Mouse (Mus musculus): ENCODE measurements around the gene Rapgef3.

GRCm38 (mm10) chr15:97768192-97768591 is 420 bp upstream of the Rapgef3 start:
- TF ChIP-seq EP300 (IDR thresholded peaks at IDR 0.05; ENCODE audit: low read length) (no peak), CTCF (conservative IDR thresholded peaks at IDR 0.05 in 1 of 2, IDR thresholded peaks at IDR 0.05 in 1 of 2; ENCODE audit: low read depth in 2 of 2, low read length in 2 of 2) (no peak; a peak in 1 of 4 replicates), POLR2AphosphoS2 (IDR thresholded peaks at IDR 0.05; ENCODE audit: low read depth, low read length) (no peak), ZNF384 (IDR thresholded peaks at IDR 0.05; ENCODE audit: low read depth, low read length) (no peak), RAD21 (IDR thresholded peaks at IDR 0.05; ENCODE audit: low read depth, low read length) (no peak; the same call in 1 of the 2 replicates)
